Mouse (Mus musculus): ENCODE measurements around the gene Gins2.

GRCm38 (mm10) chr8:120561539-120562435 lies 27.3 kb downstream of the Gins2 start:
- TF ChIP-seq TCF3 (IDR thresholded peaks at IDR 0.05; ENCODE audit: insufficient read length, low read depth) (no peak), POLR2AphosphoS2 (IDR thresholded peaks at IDR 0.05; ENCODE audit: insufficient read length, low read depth) (no peak), POLR2A (IDR thresholded peaks at IDR 0.05; ENCODE audit: insufficient read length, low read depth) (no peak), MYOD1 (IDR thresholded peaks at IDR 0.05; ENCODE audit: control insufficient read depth in 1 of 3, insufficient read length in 2 of 3, low read depth in 2 of 3) (no peak), USF1 (IDR thresholded peaks at IDR 0.05; ENCODE audit: low read depth) (no peak), MAX (IDR thresholded peaks at IDR 0.05; ENCODE audit: low read depth) (no peak), CEBPB (IDR thresholded peaks at IDR 0.05; ENCODE audit: insufficient read depth, poor library complexity, severe bottlenecking) (no peak), E2F4 (IDR thresholded peaks at IDR 0.05; ENCODE audit: insufficient read depth) (no peak), MYOG (IDR thresholded peaks at IDR 0.05; ENCODE audit: control insufficient read depth in 1 of 3, insufficient read depth in 1 of 3, insufficient read length in 2 of 3, low read depth in 2 of 3) (no peak), TCF12 (IDR thresholded peaks at IDR 0.05; ENCODE audit: insufficient read depth, poor library complexity, severe bottlenecking) (no peak), REST (IDR thresholded peaks at IDR 0.05; ENCODE audit: insufficient read depth, insufficient read length) (no peak)
